Mouse (Mus musculus) forebrain, embryonic 14.5 days (tissue): ENCODE measurements around the gene Arsb. TPM values are rescaled to one million over a fixed set of nuclear protein-coding genes. Genes with fewer than 3 reads are reported as not detected.

Experiments
- ATAC-seq: fragments of 200-750 bp; cut with Nextera tagmentation; 2 replicates; pipeline ENCODE4 v1.8.0; 2017; ENCODE audit warnings: mild to moderate bottlenecking, moderate library complexity
- DNase-seq: peaks from one replicate; pipeline ENCODE4 v3.0.0-alpha.2; 2015; ENCODE audit warnings: low spot score
- H3K27ac ChIP-seq: fragments of 300-500 bp; sonication (generic); 2 replicates; pipeline ENCODE4 v1.5.1; 2014; ENCODE audit warnings: low read depth, mild to moderate bottlenecking, control low read depth, low read length, moderate library complexity
- H3K27me3 ChIP-seq: fragments of 300-500 bp; sonication (generic); replicated peaks from 2 replicates; pipeline ENCODE4 v1.6.1; 2014; ENCODE audit warnings: low read length, control low read depth, mixed read lengths; ENCODE audit not compliant: control insufficient read depth, insufficient read depth
- H3K36me3 ChIP-seq: fragments of 300-500 bp; sonication (generic); 2 replicates; pipeline ENCODE4 v1.6.1; 2014; ENCODE audit warnings: low read length, control low read depth; ENCODE audit not compliant: control insufficient read depth, insufficient read depth
- H3K4me1 ChIP-seq: fragments of 300-500 bp; sonication (generic); 2 replicates; pipeline ENCODE4 v1.6.1; 2014; ENCODE audit warnings: antibody characterized with exemption, low read length, control low read depth; ENCODE audit not compliant: control insufficient read depth, insufficient read depth
- H3K4me2 ChIP-seq: fragments of 300-500 bp; sonication (generic); 2 replicates; pipeline ENCODE4 v1.6.1; 2014; ENCODE audit warnings: mild to moderate bottlenecking, control low read depth, low read length
- H3K4me3 ChIP-seq: fragments of 300-500 bp; sonication (generic); 2 replicates; pipeline ENCODE4 v1.5.1; 2014; ENCODE audit warnings: low read depth, low read length, control low read depth
- H3K9ac ChIP-seq: fragments of 300-500 bp; sonication (generic); 2 replicates; pipeline ENCODE4 v1.6.1; 2014; ENCODE audit warnings: mild to moderate bottlenecking, low read length, control low read depth, moderate library complexity
- H3K9me3 ChIP-seq: fragments of 300-500 bp; sonication (generic); replicated peaks from 2 replicates; pipeline ENCODE4 v1.6.1; 2016; ENCODE audit warnings: low read length, control low read depth, mixed read lengths; ENCODE audit not compliant: control insufficient read depth
- WGBS: fragments of 180-500 bp; shearing (Covaris S2); extraction: QIAGEN DNeasy Blood & Tissue Kit; methylation state at CpG from one replicate; pipeline ENCODE4 v1.1.7; 2014; 5-methylcytosine and 5-hydroxymethylcytosine counted together
- polyA plus RNA-seq: library from polyadenylated mRNA; unstranded; fragments of >200 nt; fragmentation: Nextera tagmentation; extraction: Ambion mirVana; gene quantifications from 2 replicates; pipeline ENCODE4 v1.2.1, GENCODE M21; 2014

The Arsb gene
- polyA plus RNA-seq, 1 experiment from 2014 or later, result 10.0 TPM

GRCm38 (mm10) chr13:93900934-93901626, 129.7 kb downstream of the Arsb start:
- ATAC-seq (no peak), DNase-seq (no peak)
- H3K9ac ChIP-seq, result no peak overlapping the region
- no peak overlapping the region for H3K4me3 ChIP-seq
- WGBS, result 89% methylated on average over 13 of the region's 13 CpGs
- H3K9me3 ChIP-seq, result no peaks in the 10 kb centered on the region
- no peaks in the 10 kb centered on the region for H3K4me1 ChIP-seq
- no peaks in the 10 kb centered on the region for H3K27me3 ChIP-seq
- H3K4me2 ChIP-seq, result no peak overlapping the region
- no peak overlapping the region for H3K27ac ChIP-seq
- H3K36me3 ChIP-seq, result no peaks in the 10 kb centered on the region

DNA sequence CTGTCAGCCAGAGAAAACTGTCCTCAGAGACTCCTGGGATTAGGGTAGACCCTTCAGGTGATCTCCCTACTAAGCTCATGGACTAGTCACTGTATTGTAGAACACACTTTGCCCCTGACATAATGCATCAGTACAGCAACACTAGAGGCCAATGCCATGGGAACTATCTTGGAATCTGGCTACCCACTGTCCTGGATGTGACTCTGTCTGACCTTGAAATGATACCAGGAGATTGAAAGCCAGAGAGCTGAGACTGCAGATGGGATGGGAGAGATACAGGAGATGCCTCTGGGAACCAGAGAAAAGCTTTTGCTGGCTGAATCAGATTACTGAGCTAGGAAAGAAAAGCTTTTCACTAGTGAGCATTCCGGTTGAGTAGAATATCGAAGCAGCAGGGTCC, 130.7 kb downstream of the Arsb start:
- H3K27me3 ChIP-seq, result no peaks in the 10 kb centered on the region
- H3K4me2 ChIP-seq, result no peak overlapping the region
- no peaks in the 10 kb centered on the region for H3K4me1 ChIP-seq
- ATAC-seq (no peak), DNase-seq (no peak)
- no peak overlapping the region for H3K27ac ChIP-seq
- H3K9ac ChIP-seq, result no peak overlapping the region
- H3K36me3 ChIP-seq, result no peaks in the 10 kb centered on the region
- no peaks in the 10 kb centered on the region for H3K9me3 ChIP-seq
- H3K4me3 ChIP-seq, result no peak overlapping the region
- 78% methylated on average over 2 of the region's 2 CpGs for WGBS

- H3K4me2 ChIP-seq, result no peak overlapping the region
- WGBS, result 89% methylated on average over 10 of the region's 10 CpGs
Observed at GRCm38 (mm10) chr13:93906552-93907245, 135.3 kb downstream of the Arsb start.

DNA sequence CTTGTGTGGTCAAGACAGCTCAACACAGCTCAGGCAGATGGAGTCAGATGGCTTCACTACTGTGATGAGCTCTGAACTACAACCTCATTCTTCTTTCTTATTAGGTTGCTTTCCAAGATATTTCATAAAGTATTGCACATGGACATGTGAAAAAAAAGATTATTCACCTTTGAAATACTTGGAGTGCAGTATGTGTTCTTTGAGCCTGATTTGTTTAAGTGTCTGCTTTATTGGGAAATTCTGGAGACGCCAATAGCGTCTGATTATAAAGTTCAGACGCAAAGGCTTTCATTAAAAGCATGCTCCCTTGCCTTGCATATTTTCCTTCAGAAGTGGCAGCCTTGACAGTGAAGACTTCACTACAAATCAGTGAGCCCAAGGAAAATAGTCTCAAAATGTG, 136.5 kb downstream of the Arsb start:
- Histone ChIP-seq H3K4me1 (no peaks in the 10 kb centered on the region), H3K4me3 (no peak overlapping the region), H3K9ac (no peak overlapping the region), H3K9me3 (no peaks in the 10 kb centered on the region), H3K4me2 (no peak overlapping the region), H3K36me3 (no peaks in the 10 kb centered on the region), H3K27ac (no peak overlapping the region), H3K27me3 (no peaks in the 10 kb centered on the region)
- DNase-seq (no peak), ATAC-seq (no peak)
- 93% methylated on average over 3 of the region's 3 CpGs for WGBS

More at GRCm38 (mm10) chr13:93906552-93907245, 135.3 kb downstream of the Arsb start:
- H3K27me3 ChIP-seq, result no peaks in the 10 kb centered on the region
- H3K9ac ChIP-seq, result no peak overlapping the region
- no peaks in the 10 kb centered on the region for H3K36me3 ChIP-seq
- H3K4me3 ChIP-seq, result no peak overlapping the region
- H3K27ac ChIP-seq, result no peak overlapping the region
- ATAC-seq (no peak), DNase-seq (no peak)
- no peaks in the 10 kb centered on the region for H3K4me1 ChIP-seq
- no peaks in the 10 kb centered on the region for H3K9me3 ChIP-seq

- WGBS, result 88% methylated on average over 5 of the region's 5 CpGs
- H3K36me3 ChIP-seq, result no peaks in the 10 kb centered on the region
- no peak overlapping the region for H3K9ac ChIP-seq
- no peaks in the 10 kb centered on the region for H3K4me1 ChIP-seq
- no peak overlapping the region for H3K4me3 ChIP-seq
- H3K27me3 ChIP-seq, result no peaks in the 10 kb centered on the region
- H3K9me3 ChIP-seq, result no peaks in the 10 kb centered on the region
- no peak for ATAC-seq
- DNase-seq, result no peak
- H3K27ac ChIP-seq, result no peak overlapping the region
- H3K4me2 ChIP-seq, result no peak overlapping the region
Observed at GRCm38 (mm10) chr13:93909847-93910246, 138.4 kb downstream of the Arsb start.

DNA sequence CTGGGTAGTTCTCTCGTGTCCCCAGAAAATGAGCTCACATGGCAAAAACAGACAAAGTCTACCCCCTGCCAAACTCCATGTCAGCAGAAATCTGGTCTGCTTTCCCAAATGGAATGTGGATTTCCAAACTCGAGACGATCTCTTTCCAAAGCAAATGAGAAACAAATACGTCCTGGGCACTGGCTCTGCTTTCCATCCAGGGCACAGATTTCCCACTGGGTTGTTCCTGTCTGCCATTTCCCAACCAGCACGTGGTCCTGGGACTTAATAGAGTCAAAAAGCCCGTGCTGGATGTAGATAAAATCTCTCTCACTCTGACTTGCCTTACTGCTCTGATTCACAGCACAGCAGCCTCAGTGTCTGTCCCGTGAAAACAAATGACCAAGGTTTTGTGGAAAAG, 139.6 kb downstream of the Arsb start:
- Histone ChIP-seq H3K4me2 (no peak overlapping the region), H3K27ac (no peak overlapping the region), H3K36me3 (no peaks in the 10 kb centered on the region), H3K9ac (no peak overlapping the region), H3K27me3 (no peaks in the 10 kb centered on the region), H3K4me3 (no peak overlapping the region), H3K9me3 (no peaks in the 10 kb centered on the region), H3K4me1 (no peaks in the 10 kb centered on the region)
- whole genome bisulfite sequencing, result 65% methylated on average over 7 of the region's 7 CpGs
- ATAC-seq, result no peak
- no peak for DNase-seq

DNA sequence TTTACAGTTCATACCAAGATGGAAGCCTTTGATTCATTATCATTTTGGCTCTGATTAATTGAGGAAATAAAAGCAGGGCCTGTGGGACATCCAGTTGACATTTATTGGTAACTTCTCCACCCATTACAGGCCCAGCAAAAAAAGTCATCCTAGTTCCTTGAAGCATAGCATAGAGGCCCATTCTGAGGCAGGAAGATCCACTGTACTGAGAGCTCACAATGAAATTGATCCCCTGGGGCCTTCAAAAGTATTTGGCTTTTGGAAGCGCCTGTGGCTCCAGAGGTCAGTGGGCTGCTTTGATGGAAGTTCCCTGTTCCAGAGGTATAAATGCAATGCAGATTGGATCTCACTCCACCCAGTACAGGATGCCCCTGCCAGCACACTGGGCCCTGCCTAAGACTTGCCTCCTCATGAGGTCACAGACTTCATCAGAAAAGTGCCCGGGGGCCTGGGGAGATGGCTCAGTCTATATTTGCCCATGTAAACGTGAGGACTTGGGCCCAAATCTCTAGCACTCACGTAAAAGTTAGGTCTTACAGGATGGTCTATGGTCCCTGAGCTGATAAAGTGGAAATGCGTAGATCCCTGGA, 141.0 kb downstream of the Arsb start:
- Histone ChIP-seq H3K4me1 (no peaks in the 10 kb centered on the region), H3K4me2 (no peak overlapping the region), H3K4me3 (no peak overlapping the region), H3K9ac (no peak overlapping the region), H3K27ac (no peak overlapping the region), H3K9me3 (no peaks in the 10 kb centered on the region), H3K27me3 (no peaks in the 10 kb centered on the region), H3K36me3 (no peaks in the 10 kb centered on the region)
- ATAC-seq, result no peak
- no peak for DNase-seq
- WGBS, result 82% methylated on average over 5 of the region's 5 CpGs

DNA sequence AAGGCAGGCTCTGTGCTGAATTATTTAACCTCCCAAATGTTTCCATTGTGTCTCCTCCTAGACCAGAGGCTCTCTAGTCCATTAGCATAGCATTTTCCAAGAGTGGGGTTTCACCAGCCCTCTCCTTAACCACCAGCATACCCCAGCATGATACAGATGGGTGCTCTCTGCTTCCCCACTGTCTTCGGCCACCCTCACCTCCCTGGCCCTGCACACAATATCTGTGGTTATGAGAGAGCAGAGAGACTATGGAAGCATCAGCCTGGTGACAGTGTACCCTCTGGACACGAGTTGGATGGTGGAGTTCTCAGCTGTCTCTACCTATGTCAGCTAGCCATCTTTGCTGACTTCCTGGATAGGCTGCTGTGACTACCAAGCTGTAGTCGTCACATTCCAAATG, 142.8 kb downstream of the Arsb start:
- no peak overlapping the region for H3K4me2 ChIP-seq
- WGBS, result 85% methylated on average over 3 of the region's 3 CpGs
- no peaks in the 10 kb centered on the region for H3K4me1 ChIP-seq
- no peaks in the 10 kb centered on the region for H3K9me3 ChIP-seq
- H3K27me3 ChIP-seq, result no peaks in the 10 kb centered on the region
- no peak overlapping the region for H3K4me3 ChIP-seq
- no peaks in the 10 kb centered on the region for H3K36me3 ChIP-seq
- no peak overlapping the region for H3K27ac ChIP-seq
- ATAC-seq, result no peak
- DNase-seq, result no peak
- no peak overlapping the region for H3K9ac ChIP-seq
